Mouse (Mus musculus) kidney, postnatal 36 days (tissue): ENCODE measurements around the gene Fam155a.

Experiments used
- DNase-seq, 2 experiments: peaks; one replicate each; pipeline ENCODE4 v3.0.0; 2021 to 2022; ENCODE audit warnings: mixed read lengths in 2 of 2

The Fam155a gene

DNA sequence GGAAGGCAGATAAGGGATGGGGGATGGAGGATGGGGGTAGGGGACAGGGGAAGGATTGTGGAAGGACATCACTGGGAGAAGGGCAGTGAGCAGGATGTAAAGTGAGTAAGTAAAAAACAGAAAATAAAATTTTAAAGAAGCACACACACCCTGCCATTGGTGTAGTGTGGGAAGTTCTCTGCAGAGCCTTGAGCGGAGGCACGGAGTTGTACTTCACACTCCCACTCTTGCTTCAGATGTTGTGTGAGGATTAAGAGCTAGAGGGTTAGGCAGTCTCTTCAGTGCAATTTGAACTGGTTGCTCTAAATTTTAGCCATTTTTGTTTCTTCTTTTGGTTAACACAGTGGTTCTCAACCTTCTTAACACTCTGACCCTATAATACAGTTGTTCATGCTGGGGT is 114.1 kb downstream of the Fam155a start:
- no peak for DNase-seq

DNA sequence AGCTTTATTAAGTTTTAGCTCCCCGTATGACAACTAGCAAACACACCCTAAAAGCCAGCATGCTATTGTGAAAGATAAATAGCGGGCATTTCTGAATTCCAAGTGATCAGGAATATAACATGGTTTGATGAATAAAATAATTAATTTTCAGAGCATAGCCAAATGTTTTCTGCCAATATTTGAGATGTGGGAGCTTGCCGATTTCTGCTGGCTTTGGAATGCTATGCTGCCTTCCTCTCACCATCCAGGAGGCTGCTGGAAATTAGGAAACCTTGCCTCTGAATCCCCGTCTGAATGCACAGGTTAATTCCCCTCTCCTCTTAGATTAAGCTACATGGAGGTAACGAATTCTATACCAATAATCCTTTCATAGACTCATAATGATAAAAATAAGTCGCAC is 116.1 kb downstream of the Fam155a start:
- DNase-seq: no peak

DNA sequence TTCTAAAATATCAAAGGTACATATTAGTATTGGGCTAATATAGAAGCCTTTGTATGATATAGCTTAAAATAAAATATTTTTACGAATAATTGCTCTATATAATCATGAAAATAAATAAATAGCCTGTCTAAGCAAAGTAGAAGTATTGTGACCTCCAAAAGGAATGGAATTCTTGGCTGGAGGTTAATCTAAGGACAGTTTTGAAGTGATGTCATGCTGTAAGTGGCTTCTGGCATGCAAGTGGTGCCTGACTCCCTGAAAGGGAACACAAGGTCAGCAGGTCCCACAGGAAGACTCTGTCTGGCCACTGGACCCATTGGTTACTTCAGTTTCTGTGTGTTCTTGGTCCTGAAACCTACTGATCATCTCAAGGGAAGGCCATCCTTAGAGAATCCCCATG is 117.3 kb downstream of the Fam155a start:
- no peak for DNase-seq

DNA sequence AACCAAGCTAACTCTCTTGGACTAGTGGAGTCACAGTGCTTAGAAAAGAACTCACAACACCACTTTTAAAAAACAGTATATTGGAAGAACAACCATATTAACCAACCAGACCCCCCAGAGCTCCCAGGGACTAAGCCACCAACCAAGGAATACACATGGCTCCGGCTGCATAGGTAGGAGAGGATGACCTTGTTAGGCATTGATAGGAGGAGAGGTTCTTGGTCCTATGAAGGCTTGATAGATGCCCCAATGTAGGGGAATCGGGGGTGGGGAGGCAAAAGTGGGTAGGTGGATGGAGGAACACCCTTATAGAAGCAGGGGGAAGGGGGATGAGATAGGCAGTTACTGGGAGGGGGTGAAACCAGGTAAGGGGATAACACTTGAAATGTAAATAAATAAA is 132.8 kb downstream of the Fam155a start:
- DNase-seq: no peak

DNA sequence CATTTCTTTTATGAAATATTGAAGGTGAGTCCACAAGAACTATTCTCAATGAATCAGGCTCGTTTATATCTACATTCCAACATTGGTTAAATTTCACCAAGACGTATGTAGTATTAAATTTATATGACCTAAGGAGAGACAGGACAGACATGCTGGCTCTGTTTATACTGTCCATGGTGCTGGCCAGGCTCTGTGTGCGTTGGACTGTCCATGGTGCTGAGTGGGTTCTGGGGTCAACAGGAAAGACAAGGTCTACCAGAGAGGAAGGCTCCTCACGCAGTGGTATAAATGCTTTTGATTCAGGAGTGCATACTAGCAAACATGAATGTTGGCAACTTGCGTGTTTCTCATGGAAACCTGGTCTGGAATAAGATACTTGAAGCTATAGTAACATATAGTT is 135.7 kb downstream of the Fam155a start:
- DNase-seq: peak; percentile 1 to 17

DNA sequence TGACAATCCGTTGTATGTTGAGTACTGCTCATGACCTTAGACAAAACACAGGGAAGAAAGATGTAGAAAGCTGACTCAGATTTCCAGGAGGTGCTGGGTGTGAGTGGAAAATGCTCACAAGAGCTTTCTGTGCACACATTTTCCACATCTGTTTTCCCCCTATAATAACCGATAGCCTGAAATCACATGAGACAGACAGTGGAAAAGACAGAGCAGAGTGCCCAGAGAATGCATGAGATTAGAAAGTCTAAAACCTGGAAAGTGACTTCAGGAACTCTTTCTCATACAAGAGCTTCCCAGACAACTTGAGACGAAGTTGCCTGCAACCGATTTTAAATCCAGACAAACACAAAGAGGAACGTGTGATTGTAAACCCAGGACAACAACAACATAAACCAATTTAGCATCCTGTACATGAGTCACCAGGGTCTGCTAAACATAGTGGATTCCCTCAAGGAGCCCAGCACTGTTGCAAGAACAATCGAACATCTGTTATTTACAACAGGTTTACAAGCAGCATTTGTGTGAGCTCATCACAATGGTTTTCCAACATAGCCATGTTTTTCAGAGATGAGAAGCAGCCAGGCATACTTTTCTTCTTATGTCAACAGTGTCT is 163.8 kb downstream of the Fam155a start:
- no peak for DNase-seq

DNA sequence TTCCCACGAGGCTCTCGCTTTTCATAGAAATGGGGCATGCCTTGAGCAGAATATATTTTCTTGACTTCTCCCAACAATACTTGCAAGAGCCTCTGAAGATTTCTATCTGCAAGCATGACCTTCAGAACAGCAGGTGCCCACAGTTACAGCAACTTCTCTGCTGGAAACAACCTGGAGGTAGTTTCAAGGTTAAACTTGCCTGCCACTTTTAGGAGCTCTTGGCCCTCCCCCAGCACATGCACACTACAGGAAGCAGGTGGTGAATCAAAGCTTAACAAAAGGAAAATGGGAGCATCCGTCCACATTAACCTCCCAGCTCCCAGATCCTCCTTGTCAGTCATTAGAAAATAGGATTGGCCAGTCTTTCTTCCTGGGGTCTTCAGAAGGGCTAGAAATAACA is 175.0 kb downstream of the Fam155a start:
- no peak for DNase-seq

DNA sequence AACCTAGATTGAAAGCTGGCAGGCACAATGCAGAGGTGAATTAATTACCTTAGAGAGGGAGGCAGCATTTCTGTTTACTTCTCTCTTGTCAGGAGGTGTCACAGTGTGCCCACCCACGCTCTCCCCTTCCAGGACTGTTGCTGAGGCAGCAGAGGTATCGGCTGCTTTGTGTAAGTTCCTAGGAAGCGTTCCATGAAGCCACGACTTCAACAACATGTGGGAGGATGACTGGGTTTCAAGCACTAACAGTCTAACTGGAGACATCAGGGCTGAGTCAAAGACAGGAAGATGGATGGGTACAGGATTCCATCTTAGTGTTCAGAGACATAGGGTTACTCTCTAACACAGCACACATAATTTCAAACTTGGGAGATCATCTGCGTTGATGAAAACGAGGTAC is 189.1 kb downstream of the Fam155a start:
- no peak for DNase-seq

DNA sequence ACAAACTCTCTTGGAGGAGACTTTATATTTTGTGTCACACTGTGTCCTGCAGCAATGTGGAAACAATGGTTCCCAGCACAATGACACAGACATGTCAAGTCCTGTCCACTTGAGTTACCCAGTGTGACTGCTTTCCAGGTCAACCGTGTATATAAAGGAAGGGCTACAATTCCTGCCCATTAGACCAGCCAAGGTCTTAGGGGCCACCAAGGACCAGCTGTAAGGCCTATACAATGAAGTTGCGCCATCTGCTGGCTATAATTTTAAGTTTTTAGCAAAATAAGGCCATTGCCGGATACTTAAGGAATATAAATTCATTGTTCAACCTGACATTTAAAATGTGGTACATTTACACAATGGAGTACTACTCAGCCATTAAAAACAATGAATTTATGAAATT is 190.8 kb downstream of the Fam155a start:
- DNase-seq: peak; percentile 25 to 30

DNA sequence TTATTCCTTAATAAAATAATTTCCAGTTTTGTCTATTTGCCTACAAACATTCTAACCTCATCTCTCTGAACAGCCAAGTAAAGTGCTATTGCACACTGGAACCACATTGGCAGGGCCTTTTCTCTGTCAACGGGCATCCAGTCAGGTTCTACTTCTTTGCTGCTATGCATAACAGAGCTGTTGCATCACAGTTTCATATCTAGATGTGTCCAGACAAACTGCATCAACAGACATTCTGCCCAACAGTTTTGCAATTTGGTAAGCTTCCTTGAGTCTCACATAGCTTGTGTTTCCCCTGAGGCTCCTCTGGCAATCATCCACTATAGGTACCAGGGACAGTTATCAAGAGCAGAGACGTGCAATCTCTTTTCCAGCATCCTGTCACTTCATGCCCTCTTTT is 199.0 kb downstream of the Fam155a start:
- no peak for DNase-seq

DNA sequence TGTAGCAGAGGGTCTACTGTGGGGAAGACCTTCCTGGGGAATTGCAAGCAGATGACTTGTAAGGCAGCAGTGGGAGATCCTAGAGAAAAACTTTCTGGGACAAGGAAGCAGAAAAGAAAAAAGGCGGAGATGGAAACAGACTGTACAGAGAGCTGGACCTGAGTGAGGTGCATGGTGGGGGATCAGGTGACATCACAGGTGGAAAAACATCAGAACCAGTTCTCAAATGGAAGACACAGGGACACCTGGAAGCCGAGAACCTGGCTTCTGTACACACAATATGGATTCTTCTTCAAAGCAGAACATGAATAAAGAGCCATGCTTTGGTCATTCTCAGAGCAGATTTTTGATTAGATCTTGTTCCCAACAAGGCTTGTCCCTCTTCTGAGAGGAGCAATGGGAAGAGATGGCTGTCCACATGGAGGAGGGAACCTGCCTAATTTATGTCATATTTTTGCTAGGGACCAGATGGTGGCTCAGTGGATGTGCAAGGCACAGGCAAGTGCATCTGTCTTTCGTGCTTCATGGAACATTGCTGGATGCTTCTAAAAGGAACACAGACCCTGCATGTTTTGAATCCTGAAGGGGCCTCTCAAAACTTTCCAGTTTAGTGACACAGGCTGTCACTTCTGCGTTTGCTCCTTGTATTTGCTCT is 201.3 kb downstream of the Fam155a start:
- DNase-seq: no peak

DNA sequence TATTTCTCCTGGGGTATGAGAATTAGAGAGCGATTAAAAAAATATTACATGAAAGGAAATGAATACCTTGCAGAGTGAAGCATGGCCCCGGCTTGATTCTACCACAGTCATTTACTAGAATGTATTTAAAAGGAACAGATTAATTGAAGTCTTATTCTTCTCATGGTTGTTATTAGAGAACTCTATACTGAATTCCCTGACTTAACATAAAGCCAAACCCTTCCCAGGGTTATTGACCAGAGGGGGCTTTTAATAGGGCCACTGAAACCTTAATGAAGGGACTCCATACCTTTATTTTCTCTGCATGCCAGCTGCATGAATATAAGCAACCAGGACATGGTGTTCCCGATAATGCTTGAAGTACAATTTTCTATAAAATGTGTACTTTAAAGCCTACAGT is 221.8 kb downstream of the Fam155a start:
- DNase-seq: no peak

DNA sequence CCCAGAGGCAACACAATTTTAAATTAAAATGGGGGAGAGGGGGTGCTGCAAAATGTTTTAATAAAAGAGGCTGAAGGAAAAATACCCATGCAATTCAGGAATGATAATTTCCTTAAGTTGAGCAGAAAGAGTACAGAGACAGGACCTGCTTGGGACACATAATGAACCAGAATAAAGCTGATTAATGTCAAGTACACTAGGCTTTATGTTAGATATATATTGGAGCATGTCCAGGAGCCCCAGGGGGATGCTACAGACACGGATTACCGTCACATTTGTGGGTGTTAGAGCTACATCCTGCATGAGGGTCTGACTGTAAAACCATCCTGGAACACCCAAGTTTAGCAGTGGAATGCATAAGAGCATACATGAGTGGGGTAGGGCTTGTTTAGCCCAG is 223.4 kb downstream of the Fam155a start:
- DNase-seq: no peak

DNA sequence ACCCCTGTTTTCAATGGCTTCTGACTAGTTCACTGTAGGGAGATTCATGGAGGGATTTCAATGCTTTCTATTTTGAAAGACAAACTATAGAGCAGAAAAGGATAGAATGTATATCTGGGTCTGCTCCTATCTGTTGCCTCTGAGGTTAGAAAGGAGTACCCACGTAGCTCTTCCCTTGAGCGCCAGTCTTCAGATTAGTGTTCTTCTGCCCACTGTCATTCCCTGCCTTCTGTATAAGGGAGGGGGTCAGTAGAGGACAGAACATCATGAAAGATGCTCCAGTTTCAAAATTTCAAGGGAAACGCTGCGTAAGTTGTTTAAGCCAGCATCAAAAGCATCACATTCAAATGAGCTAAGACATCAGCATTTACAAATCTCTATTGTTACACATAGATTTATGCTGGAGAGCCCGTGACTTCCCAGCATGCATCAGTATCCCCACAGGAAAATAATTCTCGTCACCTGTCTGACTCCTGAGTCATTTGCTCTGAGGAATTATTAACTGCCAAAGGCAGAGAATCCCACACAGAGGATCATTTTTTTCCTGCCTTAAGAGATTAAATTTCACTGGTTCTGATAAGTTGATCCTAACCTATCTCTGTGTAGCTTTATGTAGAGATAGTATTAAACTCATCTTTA is 223.9 kb downstream of the Fam155a start:
- DNase-seq: no peak

DNA sequence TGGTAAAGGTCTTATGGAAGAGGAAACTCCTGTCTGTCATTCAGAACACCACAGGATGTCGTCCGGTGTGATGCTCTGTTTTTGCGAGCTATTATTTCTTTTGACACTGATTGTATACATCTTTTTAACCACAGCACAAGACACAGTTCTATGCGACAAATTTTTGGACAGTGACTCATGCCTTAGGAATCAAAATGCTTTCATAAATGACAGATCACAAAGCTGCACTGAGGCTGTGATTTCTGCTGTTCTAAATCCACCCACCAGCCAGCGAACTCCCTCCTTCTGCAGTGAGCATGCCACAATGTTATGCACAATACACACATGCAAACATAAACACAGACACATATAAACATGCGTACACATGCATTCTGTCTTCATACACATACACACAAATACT is 224.5 kb downstream of the Fam155a start:
- DNase-seq: no peak

DNA sequence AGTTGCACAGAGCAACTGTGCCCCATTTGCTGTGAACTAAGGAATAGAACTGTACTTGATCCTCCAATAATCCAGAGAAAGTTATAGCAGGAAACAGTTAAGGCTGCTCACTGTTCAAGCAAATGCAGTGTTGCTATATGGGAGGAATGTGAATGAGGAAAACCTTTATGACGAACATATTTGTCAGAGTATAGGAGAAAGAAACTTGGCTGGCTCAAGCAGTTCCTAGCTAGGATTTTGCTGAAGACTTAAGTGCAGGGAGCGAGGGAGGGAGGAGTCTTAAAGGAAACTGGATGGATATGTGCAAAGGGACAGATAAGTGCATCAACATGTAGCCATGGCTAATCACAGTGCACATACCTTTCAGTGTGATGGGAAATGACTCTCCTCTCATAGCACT is 225.3 kb downstream of the Fam155a start:
- no peak for DNase-seq

DNA sequence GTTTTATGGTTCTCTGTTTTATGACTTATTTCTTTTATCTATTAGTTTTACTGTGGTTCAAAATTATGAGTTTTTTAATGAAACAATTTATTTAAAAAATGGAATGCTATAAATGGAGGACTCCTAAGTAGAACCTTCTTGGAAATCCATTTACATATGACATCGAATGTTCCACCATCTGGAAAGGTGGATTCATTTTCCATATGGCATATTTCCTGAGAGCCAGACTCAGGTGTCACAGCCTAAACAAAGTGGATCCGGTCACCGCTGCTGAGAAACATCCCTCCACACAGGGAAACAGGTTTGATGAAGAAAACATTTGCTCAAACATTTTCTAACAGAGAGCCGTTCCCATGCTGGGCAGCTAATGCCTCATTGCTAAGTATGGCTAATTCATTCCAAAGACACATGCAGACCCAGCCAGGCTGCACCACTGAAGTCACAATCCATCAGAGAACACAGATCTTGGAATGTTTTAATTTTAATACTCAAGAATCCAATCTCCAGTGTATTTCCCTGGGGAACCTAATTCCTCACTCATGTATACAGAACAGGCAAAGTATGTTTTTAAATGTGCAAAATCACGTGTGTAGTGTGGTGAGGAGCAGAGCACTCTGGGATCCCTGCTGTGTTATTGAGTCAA is 235.1 kb downstream of the Fam155a start:
- no peak for DNase-seq

DNA sequence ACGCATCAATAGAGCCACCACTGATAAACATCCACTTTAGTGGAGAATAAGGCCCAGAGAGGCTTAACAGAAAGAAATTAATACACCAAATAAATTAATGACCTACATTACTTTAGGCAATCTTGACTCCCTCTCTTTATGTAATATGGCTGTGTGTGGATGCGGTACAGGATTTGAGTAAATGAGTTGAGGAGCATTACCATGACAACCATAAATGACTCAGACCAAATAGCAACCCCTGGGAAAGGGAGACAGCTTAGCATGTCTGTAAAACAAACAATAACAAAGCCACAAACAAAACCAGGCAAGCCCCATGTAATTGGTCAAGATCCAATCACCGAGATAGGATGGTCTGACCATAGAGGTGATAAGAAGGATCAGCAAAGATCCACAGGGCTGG is 244.4 kb downstream of the Fam155a start:
- DNase-seq: no peak

DNA sequence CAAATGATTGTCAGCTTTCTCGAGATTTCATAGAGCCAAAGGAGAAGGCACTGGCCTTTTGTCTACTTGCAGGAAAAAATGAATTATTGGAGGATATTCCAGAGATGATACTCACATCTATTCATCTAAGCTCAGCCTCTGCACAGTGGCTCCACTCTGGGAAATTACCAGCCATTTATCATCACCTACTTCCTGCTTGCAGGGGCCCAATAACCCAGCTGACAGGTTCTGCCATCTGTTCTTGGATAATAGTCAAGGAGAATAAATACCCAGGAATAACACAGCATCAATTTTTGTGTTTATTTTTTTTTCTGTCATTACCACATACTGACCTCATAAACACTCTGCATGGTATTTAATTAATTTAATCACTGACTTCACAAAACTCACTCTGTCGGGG is 249.4 kb downstream of the Fam155a start:
- DNase-seq: no peak

DNA sequence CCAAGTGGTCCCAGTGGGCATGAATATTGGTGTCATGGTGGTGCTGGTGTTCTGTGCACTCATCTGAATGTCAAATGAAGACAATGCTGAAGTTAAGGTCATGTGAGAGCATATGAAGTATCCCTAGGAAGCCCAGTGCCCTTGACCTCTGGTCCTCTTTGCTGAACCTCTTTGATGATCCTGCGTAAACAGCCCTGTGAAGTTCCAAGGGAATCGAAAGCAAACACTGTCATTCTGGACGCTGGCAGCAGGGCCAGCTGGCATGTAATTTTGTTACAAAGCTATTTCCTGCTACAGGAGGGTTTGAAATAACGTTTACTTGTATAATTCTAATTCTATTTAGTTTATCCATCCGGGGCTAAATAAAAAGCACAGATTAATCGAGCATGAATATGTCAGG is 270.2 kb downstream of the Fam155a start:
- DNase-seq: peak; percentile 13 to 34

DNA sequence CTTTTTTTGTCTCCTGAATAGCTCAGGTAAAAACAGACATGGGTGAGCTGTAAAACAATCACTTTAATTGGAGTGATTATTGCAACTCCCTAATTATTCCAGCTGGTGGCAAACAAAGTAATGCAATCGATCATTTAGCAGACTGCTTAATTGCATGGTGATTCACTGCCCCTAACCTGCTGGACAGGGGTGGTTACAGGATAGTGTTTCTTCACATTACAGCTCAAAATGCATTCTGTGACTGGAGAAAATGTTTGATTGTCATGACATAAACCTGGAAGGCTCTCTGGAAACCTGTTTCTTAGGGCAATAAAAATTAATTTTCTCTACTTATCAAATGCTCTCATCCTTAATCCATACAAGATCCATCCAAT is 276.7 kb downstream of the Fam155a start:
- no peak for DNase-seq

DNA sequence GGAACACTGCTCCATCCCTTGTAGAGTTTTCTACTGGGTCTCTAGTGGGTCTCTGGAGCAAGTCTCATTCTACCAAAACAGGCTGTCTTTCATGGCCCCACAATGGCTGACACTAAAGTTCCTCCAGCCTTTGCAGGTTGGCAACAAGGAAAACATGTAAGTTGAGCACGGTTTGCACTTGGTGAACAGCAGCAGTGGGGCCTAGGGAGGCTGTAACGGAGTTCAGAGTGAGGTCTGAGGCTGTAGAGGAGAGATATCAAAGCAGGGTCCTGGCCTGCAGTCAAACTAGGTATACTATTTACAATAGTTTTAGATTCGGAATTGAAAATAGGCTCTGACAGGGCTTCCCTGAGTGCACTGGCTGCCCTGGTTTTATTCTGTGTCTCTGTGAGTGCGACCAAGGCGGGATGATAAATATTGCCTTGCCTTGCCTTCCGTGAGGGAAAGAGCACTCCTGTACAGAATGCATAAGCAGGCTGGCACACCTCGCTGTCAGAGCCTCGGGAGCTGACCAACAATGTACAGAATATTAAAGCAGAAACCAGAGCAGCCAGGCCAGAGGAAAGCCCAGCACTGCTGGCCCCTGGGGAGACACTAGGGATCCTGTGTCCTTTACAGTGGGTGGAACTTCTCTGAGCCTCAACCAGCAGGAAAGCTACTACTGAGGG is 277.3 kb downstream of the Fam155a start:
- DNase-seq: no peak

DNA sequence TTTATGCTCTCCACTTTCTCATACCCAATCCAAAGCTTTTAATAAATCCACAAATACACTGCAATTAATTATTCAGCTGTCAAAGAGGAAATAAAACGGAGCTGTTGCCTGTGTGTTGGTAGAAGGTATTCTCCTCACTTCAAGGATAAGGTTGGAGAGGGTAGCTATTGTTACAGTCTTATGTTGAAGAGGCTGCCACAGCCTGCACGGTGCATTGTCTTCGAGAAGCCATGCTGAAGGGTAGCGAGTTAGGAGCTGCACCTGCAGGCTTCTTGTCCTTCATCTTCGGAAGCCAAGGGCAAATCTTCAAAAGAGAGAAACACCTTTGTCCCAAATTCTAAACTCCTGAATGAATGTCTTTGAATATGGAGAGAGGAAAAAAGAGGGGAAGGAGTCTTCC is 288.4 kb downstream of the Fam155a start:
- DNase-seq: no peak

DNA sequence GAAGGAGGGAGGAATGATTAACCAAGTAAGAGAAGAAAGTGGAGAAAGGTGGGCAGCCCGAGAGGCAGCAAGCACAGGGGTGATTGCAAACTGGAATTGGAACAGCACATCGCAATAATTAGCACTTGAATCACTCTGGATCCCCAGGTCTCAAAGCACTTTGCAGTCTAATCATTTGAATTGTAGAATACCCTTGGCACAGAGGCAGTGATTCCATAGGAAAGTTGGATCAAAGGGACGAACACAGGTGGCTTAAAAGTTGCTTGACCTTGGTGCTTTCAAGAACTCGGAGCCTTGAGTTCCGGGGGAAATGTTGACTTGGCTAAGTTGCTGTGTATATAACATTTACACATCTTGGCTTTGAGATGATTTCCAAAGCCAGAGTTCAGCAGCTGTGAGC is 299.7 kb downstream of the Fam155a start:
- DNase-seq: no peak
